Mouse (Mus musculus) R1 (cell line): ENCODE results near the gene Zcchc2.

Experiments used
- DNase-seq: peaks from one replicate; pipeline ENCODE4 v3.0.0-alpha.2; 2018; ENCODE audit warnings: low read depth, low spot score

The Zcchc2 gene

DNA sequence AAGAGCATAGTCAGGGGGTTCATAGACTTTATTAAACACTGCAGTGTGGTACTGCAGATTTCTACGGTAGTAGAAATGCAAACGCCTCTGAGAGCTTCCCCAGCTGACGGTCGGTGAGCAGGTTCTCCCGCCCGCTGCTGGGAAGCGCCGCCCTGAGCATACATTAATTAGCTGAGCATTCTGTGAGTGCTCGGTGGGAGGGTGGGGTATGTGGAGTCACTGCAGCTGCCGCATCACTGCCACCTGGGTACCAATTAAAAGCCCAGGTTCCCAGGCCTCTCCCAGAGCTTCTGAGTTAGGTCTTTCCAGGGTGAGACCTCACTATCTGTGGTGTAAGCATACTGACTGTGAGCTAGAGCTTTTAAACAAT, 81.8 kb downstream of the Zcchc2 start:
- DNase-seq: peak; percentile 52

DNA sequence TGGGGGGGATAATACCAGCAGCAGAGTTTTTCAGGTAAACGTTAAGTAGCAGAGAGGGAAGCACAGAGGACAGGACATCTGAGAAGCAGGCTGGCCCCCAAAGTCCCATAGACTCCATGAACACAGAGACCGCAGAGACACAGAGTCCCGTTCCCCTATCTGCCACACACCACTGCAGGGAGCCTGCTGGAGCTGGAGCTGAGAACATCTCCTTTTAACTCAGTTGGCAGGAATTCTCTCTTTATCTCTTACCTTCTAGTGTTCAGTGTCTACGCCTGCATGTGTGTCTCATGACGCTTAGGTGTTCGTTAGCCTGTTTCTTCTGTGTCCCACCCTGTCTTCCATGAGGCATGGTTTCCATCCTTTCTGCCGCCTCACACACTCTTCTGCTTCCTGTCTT, 83.0 kb downstream of the Zcchc2 start:
- DNase-seq: no peak

DNA sequence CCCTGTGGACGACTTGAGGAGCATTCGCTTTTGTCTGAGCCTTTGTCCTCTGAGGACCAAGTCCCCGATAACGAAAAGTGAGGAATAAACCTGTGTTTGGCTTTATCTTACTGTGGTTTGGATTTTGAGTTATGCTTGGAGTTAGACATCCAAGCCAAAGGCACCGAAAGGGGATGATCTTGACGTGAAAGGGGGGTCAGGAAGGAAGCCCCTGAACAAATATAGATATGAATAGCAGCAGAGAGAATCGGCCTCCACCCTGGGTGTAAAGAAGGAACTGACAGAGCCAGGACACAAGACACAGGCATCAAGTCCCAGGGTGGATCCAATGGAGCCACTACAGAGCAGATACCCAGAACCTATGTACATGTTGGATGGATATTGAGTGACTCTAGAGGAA, 83.9 kb downstream of the Zcchc2 start:
- DNase-seq: no peak

DNA sequence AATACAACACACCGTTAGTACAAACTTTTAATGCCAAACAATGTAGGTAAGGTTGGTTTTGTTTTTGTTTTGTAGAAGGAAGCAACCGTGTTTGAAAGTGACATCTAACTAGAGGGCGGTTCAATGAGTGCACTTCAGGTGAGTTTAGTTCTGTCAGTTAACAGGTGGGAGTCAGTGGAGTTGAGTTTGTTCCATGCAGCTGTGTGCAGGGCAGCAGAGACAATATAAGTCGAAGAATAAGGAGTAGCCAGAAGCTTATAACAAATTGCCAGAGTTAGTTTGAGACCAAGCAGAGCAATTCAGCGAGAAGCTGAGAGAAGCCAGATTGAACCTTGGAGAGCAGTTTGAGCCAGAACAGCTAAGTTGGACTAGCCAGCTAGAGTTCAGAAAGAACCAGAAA, 84.5 kb downstream of the Zcchc2 start:
- DNase-seq: no peak

DNA sequence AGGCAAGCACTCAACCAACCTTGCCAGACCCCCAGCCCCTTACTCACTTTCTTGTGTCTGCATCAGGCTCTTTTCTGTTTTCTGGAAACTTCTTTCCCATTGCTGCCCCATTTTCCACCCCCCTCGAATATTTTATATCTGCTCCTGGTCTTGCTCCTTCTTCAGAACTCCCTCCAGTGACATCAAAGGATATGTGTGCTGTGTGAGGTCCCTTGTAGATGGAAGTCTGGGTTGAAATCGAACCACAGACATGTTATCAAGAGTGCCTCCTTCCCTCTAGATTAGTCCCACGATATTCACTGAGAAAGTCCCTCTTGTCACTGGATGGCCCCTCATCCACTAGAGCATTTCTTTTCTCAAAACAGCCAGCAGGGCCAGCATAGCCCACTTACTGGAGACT, 86.4 kb downstream of the Zcchc2 start:
- DNase-seq: no peak

DNA sequence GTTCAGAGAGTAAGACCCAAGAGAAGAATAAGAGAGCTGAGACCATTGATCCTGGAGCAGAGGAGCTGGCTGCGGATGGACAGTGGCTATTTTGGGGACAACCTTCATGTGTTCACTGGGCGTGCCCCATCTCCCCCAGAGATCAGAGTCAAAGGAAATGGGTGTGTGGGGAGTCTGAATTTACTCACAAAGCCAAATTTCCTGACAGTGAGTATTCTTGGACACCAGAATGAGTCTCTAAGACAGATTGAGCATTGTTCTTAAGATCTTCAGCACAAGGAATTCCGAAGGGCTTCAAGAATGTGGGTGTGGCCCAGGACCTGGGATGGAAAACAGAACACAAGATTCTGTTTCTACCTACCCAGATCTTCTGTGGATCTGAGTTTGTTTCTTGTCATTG, 87.0 kb downstream of the Zcchc2 start:
- DNase-seq: peak; percentile 89
